Mouse (Mus musculus) liver, postnatal 0 days (tissue): Measurements from ENCODE around the gene Ctf1. TPM values are rescaled to one million over a fixed set of nuclear protein-coding genes. Genes with fewer than 3 reads are reported as not detected.

Experiments
- ATAC-seq: fragments of 200-750 bp; cut with Nextera tagmentation; 2 replicates; pipeline ENCODE4 v1.8.0; 2017; ENCODE audit warnings: mild to moderate bottlenecking, moderate library complexity
- DNase-seq: peaks from one replicate; pipeline ENCODE4 v3.0.0-alpha.2; 2016
- H3K27ac ChIP-seq: fragments of 300-500 bp; sonication (generic); 2 replicates; pipeline ENCODE4 v1.5.1; 2014; ENCODE audit warnings: antibody characterized with exemption, moderate library complexity, mild to moderate bottlenecking, low read depth
- H3K27me3 ChIP-seq: fragments of 300-500 bp; sonication (generic); 2 replicates; pipeline ENCODE4 v1.6.1; 2014; ENCODE audit warnings: low read length, control low read depth, mixed read lengths; ENCODE audit not compliant: insufficient read depth
- H3K36me3 ChIP-seq: fragments of 300-500 bp; sonication (generic); replicated peaks from 2 replicates; pipeline ENCODE4 v1.6.1; 2014; ENCODE audit warnings: mild to moderate bottlenecking, control low read depth, low read length, moderate library complexity, mixed read lengths; ENCODE audit not compliant: insufficient read depth
- H3K4me1 ChIP-seq: fragments of 300-500 bp; sonication (generic); 2 replicates; pipeline ENCODE4 v1.6.1; 2014; ENCODE audit warnings: antibody characterized with exemption, mild to moderate bottlenecking, control low read depth; ENCODE audit not compliant: insufficient read depth
- H3K4me2 ChIP-seq: fragments of 300-500 bp; sonication (generic); 2 replicates; pipeline ENCODE4 v1.6.1; 2014; ENCODE audit warnings: low read depth, mild to moderate bottlenecking, low read length, moderate library complexity, mixed read lengths
- H3K4me3 ChIP-seq: fragments of 300-500 bp; sonication (generic); 2 replicates; pipeline ENCODE4 v1.5.1; 2014; ENCODE audit warnings: low read depth, low read length
- H3K9ac ChIP-seq: fragments of 300-500 bp; sonication (generic); replicated peaks from 2 replicates; pipeline ENCODE4 v1.6.1; 2014; ENCODE audit warnings: mild to moderate bottlenecking, moderate library complexity
- H3K9me3 ChIP-seq: fragments of 300-500 bp; sonication (generic); 2 replicates; pipeline ENCODE4 v1.6.1; 2016; ENCODE audit warnings: mild to moderate bottlenecking, control low read depth, low read length, mixed read lengths
- CTCF ChIP-seq: sonication (generic); IDR thresholded peaks from 2 replicates; pipeline ENCODE4 v1.5.1; 2016; ENCODE audit warnings: antibody characterized with exemption, low read depth
- EP300 ChIP-seq: IDR thresholded peaks from 2 replicates; pipeline ENCODE4 v1.6.1; 2016; ENCODE audit warnings: antibody characterized with exemption, low read depth, mild to moderate bottlenecking
- WGBS: fragments of 180-500 bp; shearing (Covaris S2); extraction: QIAGEN DNeasy Blood & Tissue Kit; methylation state at CpG from one replicate; pipeline ENCODE4 v1.1.7; 2014; ENCODE audit not compliant: insufficient replicate concordance; 5-methylcytosine and 5-hydroxymethylcytosine counted together
- polyA plus RNA-seq: library from polyadenylated mRNA; unstranded; fragments of >200 nt; fragmentation: Nextera tagmentation; extraction: Ambion mirVana; gene quantifications from 2 replicates; pipeline ENCODE4 v1.2.1, GENCODE M21; 2015

Ctf1 gene
- 7.9 and 10.0 TPM in 2 replicates for polyA plus RNA-seq

DNA sequence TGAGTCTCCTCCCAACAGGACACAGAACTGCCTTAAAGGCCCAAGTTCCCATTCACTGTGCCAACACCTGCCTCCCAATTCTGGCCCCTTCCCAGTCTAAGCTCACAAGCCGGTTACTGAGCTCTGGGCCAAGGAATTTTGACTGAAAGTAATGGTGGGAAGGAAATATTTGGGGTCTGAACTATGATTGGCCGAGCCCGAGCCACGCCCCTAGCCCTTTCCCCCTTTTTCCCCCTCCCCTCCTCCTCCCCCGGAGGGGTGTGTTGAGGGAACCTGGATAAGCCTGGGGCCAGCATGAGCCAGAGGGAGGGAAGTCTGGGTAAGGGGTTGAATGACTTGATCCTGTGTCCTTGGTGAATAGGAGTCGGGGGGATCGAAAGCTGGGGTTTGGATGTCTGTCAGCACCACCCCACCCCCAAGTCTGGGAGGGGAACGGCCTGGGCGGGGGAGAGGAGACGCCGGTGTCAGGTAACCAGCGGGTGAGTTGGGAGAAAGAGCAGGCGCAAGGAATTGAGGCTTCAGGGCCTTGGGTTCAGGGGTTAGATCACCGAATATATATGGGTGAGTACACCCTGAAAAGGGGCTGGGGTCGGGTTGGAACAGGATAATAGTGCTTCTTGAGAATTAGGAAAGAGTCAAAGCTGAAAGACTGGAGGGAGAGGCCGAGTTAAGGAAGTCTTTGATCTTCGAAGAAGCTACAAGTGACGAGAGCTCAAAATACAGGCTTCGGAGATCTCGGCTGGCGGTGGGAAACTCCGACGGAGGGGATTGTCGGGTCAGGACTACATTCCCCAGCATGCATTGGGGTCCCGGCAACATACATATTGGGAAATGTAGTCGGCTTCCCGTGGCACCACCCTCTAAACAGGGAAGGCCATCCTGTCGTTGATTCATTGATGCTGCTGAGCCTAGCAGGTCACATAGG, at the start of gene Ctf1:
Ctf1 (plus strand) TSS at position 276 of the 925 bp plus-strand sequence.
- DNase-seq: peak; percentile 77
- 6% methylated on average over 28 of the region's 28 CpGs for WGBS
- Histone ChIP-seq H3K9ac (peak within 1 kb of the TSS; percentile 60), H3K4me1 (peaks cover 38% of the 10 kb centered on the region), H3K27ac (peak within 1 kb of the TSS; percentile 78), H3K27me3 (no peaks in the 10 kb centered on the region), H3K4me3 (peak within 1 kb of the TSS; percentile 41), H3K4me2 (peak within 1 kb of the TSS; percentile 73), H3K9me3 (no peaks in the 10 kb centered on the region), H3K36me3 (0 out of 2 replicates have a peak, but pooled peaks cover 3% of the 10 kb centered on the region)
- TF ChIP-seq CTCF: no peak
- TF ChIP-seq EP300: no peak
- peak; percentile 39 for ATAC-seq

DNA sequence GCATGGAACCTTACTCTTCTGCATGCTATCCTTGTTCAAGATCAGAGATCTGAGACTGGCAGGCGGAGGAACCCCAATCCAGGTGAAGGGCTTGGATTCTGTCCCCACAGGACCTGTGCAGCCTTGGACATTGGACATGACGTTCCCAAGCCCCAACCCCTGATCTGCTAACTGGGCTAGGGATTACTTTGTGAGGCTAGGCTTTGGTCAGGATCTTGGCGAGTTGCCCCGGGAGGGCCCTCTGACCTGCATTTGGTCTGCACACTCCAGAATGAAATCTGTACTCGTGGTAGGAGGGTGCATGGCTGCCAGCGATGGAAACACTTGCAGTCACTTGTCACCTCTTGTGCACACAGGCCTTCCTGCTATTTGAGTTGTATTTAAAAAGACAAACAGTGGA, 49.6 kb upstream of the Ctf1 start:
- WGBS: 63% methylated on average over 6 of the region's 6 CpGs

GRCm38 (mm10) chr7:127666066-127666654, 46.4 kb upstream of the Ctf1 start:
- Histone ChIP-seq H3K27me3 (no peaks in the 10 kb centered on the region), H3K9me3 (no peaks in the 10 kb centered on the region), H3K4me2 (no peak overlapping the region), H3K9ac (no peak overlapping the region), H3K27ac (no peak overlapping the region), H3K36me3 (no peaks in the 10 kb centered on the region), H3K4me3 (no peak overlapping the region), H3K4me1 (peaks cover 7% of the 10 kb centered on the region)
- ATAC-seq (no peak), DNase-seq (no peak)
- TF ChIP-seq CTCF (no peak), EP300 (no peak)
- WGBS: 83% methylated on average over 6 of the region's 6 CpGs

More for the DNA sequence above, 49.6 kb upstream of the Ctf1 start:
- Histone ChIP-seq H3K4me3 (no peak overlapping the region), H3K9ac (no peak overlapping the region), H3K4me1 (peaks cover 7% of the 10 kb centered on the region), H3K9me3 (no peaks in the 10 kb centered on the region), H3K36me3 (no peaks in the 10 kb centered on the region), H3K4me2 (no peak overlapping the region), H3K27ac (no peak overlapping the region), H3K27me3 (no peaks in the 10 kb centered on the region)
- no peak for TF ChIP-seq CTCF
- TF ChIP-seq EP300: no peak
- DNase-seq: peak; percentile 62
- peak; percentile 65 for ATAC-seq

DNA sequence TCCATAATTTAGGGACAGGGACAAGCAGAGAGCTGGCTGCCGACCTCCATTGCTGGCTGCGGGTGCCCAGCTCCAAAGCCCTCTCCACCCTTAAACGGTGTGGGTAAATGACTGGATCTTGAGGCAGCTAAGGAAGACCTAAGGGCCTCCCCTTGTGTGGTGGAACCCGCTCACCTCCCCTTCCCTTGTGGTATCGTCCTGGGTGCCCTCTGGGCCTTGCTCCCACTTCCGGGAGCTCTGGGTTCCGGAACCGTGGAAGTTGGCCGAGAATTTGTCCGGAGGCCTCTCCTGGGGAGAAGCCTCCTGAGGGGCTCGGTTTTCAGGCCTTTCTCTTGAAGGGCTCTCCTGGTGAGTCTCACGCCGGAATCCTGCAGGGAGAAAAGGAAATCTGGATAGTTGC, 45.9 kb upstream of the Ctf1 start:
- 85% methylated on average over 13 of the region's 13 CpGs for WGBS
- Histone ChIP-seq H3K9me3 (no peaks in the 10 kb centered on the region), H3K4me2 (no peak overlapping the region), H3K4me3 (no peak overlapping the region), H3K36me3 (no peaks in the 10 kb centered on the region), H3K27ac (no peak overlapping the region), H3K9ac (no peak overlapping the region), H3K27me3 (no peaks in the 10 kb centered on the region), H3K4me1 (peaks cover 7% of the 10 kb centered on the region)
- no peak for TF ChIP-seq EP300
- DNase-seq: no peak
- ATAC-seq: no peak

DNA sequence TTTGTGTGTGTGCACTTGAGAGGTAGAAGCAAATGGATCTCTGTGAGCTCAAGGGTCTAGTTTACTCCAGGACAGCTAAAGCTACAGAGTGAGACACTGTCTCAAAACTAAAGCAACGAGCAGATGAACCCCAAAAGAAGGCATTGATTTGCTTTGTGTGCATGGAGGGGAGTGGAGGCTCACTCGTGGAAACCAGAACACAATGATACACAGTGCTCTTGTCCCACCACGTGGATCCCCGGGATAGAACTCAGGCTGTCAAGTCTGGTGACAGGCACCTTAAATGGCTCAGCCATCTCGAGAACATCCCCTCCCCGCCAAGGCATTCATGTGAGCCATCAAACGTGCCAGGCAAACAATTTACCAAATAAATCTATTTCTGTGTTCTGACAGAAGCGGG, 45.4 kb upstream of the Ctf1 start:
- Histone ChIP-seq H3K4me2 (no peak overlapping the region), H3K36me3 (no peaks in the 10 kb centered on the region), H3K27me3 (no peaks in the 10 kb centered on the region)

More for the DNA sequence above, 45.4 kb upstream of the Ctf1 start:
- ATAC-seq (no peak), DNase-seq (no peak)
- H3K9ac ChIP-seq: no peak overlapping the region
- 56% methylated on average over 8 of the region's 8 CpGs for WGBS
- no peaks in the 10 kb centered on the region for H3K9me3 ChIP-seq
- no peak overlapping the region for H3K4me3 ChIP-seq
- peaks cover 11% of the 10 kb centered on the region for H3K4me1 ChIP-seq
- TF ChIP-seq EP300: no peak
- no peak for TF ChIP-seq CTCF
- H3K27ac ChIP-seq: no peak overlapping the region
